Comparison of ENCODE assay signal across 13 mouse cellular contexts in genomic region chr3:151000217-151000616, GRCm38 (mm10).
DNase-seq lines count a peak whose midpoint lies in the region.
"Had no signal": no experiment of that assay in that cellular context is flagged by ENCODE, and none has a peak within 500 bp of the region (broad histone marks: within the 10 kb centered on the region; RNA-seq: fewer than 3 reads in every experiment).

No protein-coding gene starts in this region.

- peak; percentile 1 for DNase-seq in adrenal gland, postnatal 10 days
- DNase-seq in adrenal gland, adult 18-20 months (ENCODE audit: low spot score in 2 of 2), result no peak
- peak; percentile 28 for DNase-seq in kidney, postnatal 10 days
- DNase-seq in kidney, adult 18-20 months, result no peak
- DNase-seq in adrenal gland, postnatal 25 days, result peak; percentile 8
- DNase-seq in kidney, postnatal 36 days, result peak; percentile 3 to 13
- no peak for DNase-seq in thymus, postnatal 36 days
- no peak for DNase-seq in thymus, postnatal 10 days (ENCODE audit: low spot score in 2 of 2)
- DNase-seq: cerebellum, postnatal 14 days; gastrocnemius, postnatal 25 days; layer of hippocampus, postnatal 36 days; lung, postnatal 4 days; thymus, adult 18-20 months had no signal

Comparison
In these comparisons a context has a peak if more than half of its experiments do, and no peak if none do; other contexts are left out.
1. DNase-seq: peak in adrenal gland, postnatal 10 days (single experiment), kidney, postnatal 10 days (single experiment), adrenal gland, postnatal 25 days (single experiment) and kidney, postnatal 36 days (2 of 2); none in adrenal gland, adult 18-20 months (0 of 2), kidney, adult 18-20 months (single experiment), thymus, postnatal 36 days (0 of 2) and thymus, postnatal 10 days (0 of 2).